Mouse (Mus musculus) thymus, adult 2 months (tissue): Measurements from ENCODE around the gene Cdh15.

Source experiments
- CTCF ChIP-seq: fragments of 200-500 bp; IDR thresholded peaks from 2 replicates; pipeline ENCODE4 v1.5.1; 2012; ENCODE audit warnings: mild to moderate bottlenecking, control low read depth, low read length, moderate library complexity, borderline replicate concordance; ENCODE audit not compliant: control insufficient read depth, poor library complexity, insufficient read depth; ENCODE audit errors: extremely low read depth
- POLR2A ChIP-seq: fragments of 200-500 bp; IDR thresholded peaks from 2 replicates; pipeline ENCODE4 v1.6.1; 2012; ENCODE audit warnings: mild to moderate bottlenecking, low read length, control low read depth, moderate library complexity; ENCODE audit not compliant: control insufficient read depth, poor library complexity, insufficient read depth; ENCODE audit errors: extremely low read depth

GRCm38 (mm10) chr8:122830349-122831061 lies 17.3 kb upstream of the Cdh15 start:
- TF ChIP-seq CTCF: peak; percentile 94
- TF ChIP-seq POLR2A: no peak
